Mouse (Mus musculus) kidney, postnatal 0 days (tissue): Measurements from ENCODE around the gene Hnrnpul1. TPM values are rescaled to one million over a fixed set of nuclear protein-coding genes. Genes with fewer than 3 reads are reported as not detected.

Experiments used
- ATAC-seq: fragments of 200-750 bp; cut with Nextera tagmentation; replicated peaks from 2 replicates; pipeline ENCODE4 v1.8.0; 2017; ENCODE audit warnings: low read depth, moderate number of reproducible peaks, moderate TSS enrichment, moderate library complexity; ENCODE audit not compliant: low FRiP score
- DNase-seq: peaks from one replicate; pipeline ENCODE4 v3.0.0-alpha.2; 2016; ENCODE audit warnings: low spot score
- H3K27ac ChIP-seq: fragments of 300-500 bp; sonication (generic); 2 replicates; pipeline ENCODE4 v1.5.1; 2014; ENCODE audit warnings: mild to moderate bottlenecking
- H3K27me3 ChIP-seq: fragments of 300-500 bp; sonication (generic); 2 replicates; pipeline ENCODE4 v1.6.1; 2014; ENCODE audit warnings: low read length, mixed read lengths; ENCODE audit not compliant: insufficient read depth
- H3K36me3 ChIP-seq: fragments of 300-500 bp; sonication (generic); 2 replicates; pipeline ENCODE4 v1.6.1; 2014; ENCODE audit warnings: low read length, mixed read lengths; ENCODE audit not compliant: insufficient read depth
- H3K4me1 ChIP-seq: fragments of 300-500 bp; sonication (generic); replicated peaks from 2 replicates; pipeline ENCODE4 v1.6.1; 2014; ENCODE audit warnings: antibody characterized with exemption, low read length, mixed read lengths; ENCODE audit not compliant: insufficient read depth
- H3K4me2 ChIP-seq: fragments of 300-500 bp; sonication (generic); 2 replicates; pipeline ENCODE4 v1.6.1; 2014; ENCODE audit warnings: mild to moderate bottlenecking, low read length, moderate library complexity, mixed read lengths
- H3K4me3 ChIP-seq: fragments of 300-500 bp; sonication (generic); replicated peaks from 2 replicates; pipeline ENCODE4 v1.5.1; 2014; ENCODE audit warnings: low read depth, low read length
- H3K9ac ChIP-seq: fragments of 300-500 bp; sonication (generic); 2 replicates; pipeline ENCODE4 v1.6.1; 2014; ENCODE audit warnings: low read depth, low read length
- H3K9me3 ChIP-seq: fragments of 300-500 bp; sonication (generic); replicated peaks from 2 replicates; pipeline ENCODE4 v1.6.1; 2016; ENCODE audit warnings: low read length, inconsistent platforms, mixed read lengths
- CTCF ChIP-seq: IDR thresholded peaks from 2 replicates; pipeline ENCODE4 v1.5.1; 2016; ENCODE audit warnings: antibody characterized with exemption, low read depth, mild to moderate bottlenecking, moderate library complexity
- WGBS: fragments of 180-500 bp; shearing (Covaris S2); extraction: QIAGEN DNeasy Blood & Tissue Kit; methylation state at CpG from one replicate; pipeline ENCODE4 v1.1.7; 2014; 5-methylcytosine and 5-hydroxymethylcytosine counted together
- polyA plus RNA-seq: library from polyadenylated mRNA; unstranded; fragments of >200 nt; fragmentation: Nextera tagmentation; extraction: Ambion mirVana; gene quantifications from 2 replicates; pipeline ENCODE4 v1.2.1, GENCODE M21; 2015

The Hnrnpul1 gene
- polyA plus RNA-seq, 1 experiment from 2014 or later = 56.0 TPM

- Histone ChIP-seq H3K9ac (no peak overlapping the region), H3K36me3 (no peaks in the 10 kb centered on the region), H3K4me3 (no peak overlapping the region), H3K27ac (no peak overlapping the region), H3K4me2 (0 out of 2 replicates have a peak overlapping the region, but pooled peaks have one; percentile 58), H3K27me3 (no peaks in the 10 kb centered on the region), H3K4me1 (no peaks in the 10 kb centered on the region), H3K9me3 (no peaks in the 10 kb centered on the region)
- WGBS = 25% methylated on average over 9 of the region's 9 CpGs
- ATAC-seq (no peak), DNase-seq (no peak)
- TF ChIP-seq CTCF = no peak
Observed at GRCm38 (mm10) chr7:25674297-25674696, 80.3 kb downstream of the Hnrnpul1 start.

- DNase-seq (no peak), ATAC-seq (no peak)
- no peaks in the 10 kb centered on the region for H3K4me1 ChIP-seq
- H3K4me3 ChIP-seq = no peak overlapping the region
- WGBS = 57% methylated on average over 4 of the region's 4 CpGs
- no peak overlapping the region for H3K4me2 ChIP-seq
- no peaks in the 10 kb centered on the region for H3K27me3 ChIP-seq
- H3K36me3 ChIP-seq = peaks cover 10% of the 10 kb centered on the region; the same call in 1 of the 2 replicates
- no peak overlapping the region for H3K9ac ChIP-seq
- H3K27ac ChIP-seq = no peak overlapping the region
- H3K9me3 ChIP-seq = no peaks in the 10 kb centered on the region
- 0 out of 2 replicates have a peak, but pooled peaks have one; percentile 12 for TF ChIP-seq CTCF
Observed at GRCm38 (mm10) chr7:25672442-25672841, 82.1 kb downstream of the Hnrnpul1 start.

GRCm38 (mm10) chr7:25671686-25672085 is 82.9 kb downstream of the Hnrnpul1 start:
- Histone ChIP-seq H3K4me1 (no peaks in the 10 kb centered on the region), H3K36me3 (peaks cover 11% of the 10 kb centered on the region; the same call in 1 of the 2 replicates), H3K4me3 (no peak overlapping the region), H3K27me3 (no peaks in the 10 kb centered on the region), H3K9me3 (no peaks in the 10 kb centered on the region), H3K9ac (no peak overlapping the region), H3K4me2 (no peak overlapping the region), H3K27ac (no peak overlapping the region)
- WGBS = 69% methylated on average over 2 of the region's 2 CpGs
- TF ChIP-seq CTCF = no peak
- DNase-seq = no peak
- ATAC-seq = no peak

Other genes starting within 250 kb of the Hnrnpul1 start
- gene Ceacam2, start 214.9 kb downstream of the Hnrnpul1 start, polyA plus RNA-seq = 0.07 TPM in 1 of 2 replicates, not detected in the other
- gene Erich4, start 138.9 kb downstream of the Hnrnpul1 start, polyA plus RNA-seq = 10.1 and 11.2 TPM in 2 replicates
- 68.6 and 68.9 TPM in 2 replicates for gene Dmac2, start 135.3 kb downstream of the Hnrnpul1 start, polyA plus RNA-seq
- 9.3 and 11.4 TPM in 2 replicates for gene B3gnt8, start 128.1 kb downstream of the Hnrnpul1 start, polyA plus RNA-seq
- gene Bckdha, start 95.8 kb downstream of the Hnrnpul1 start, polyA plus RNA-seq = 90.1 and 96.3 TPM in 2 replicates
- gene Exosc5, start 95.6 kb downstream of the Hnrnpul1 start, polyA plus RNA-seq = 76.8 and 78.6 TPM in 2 replicates
- 1.0 and 1.1 TPM in 2 replicates for gene Tmem91, start 79.6 kb downstream of the Hnrnpul1 start, polyA plus RNA-seq
- 31.4 and 32.3 TPM in 2 replicates for gene B9d2, start 74.0 kb downstream of the Hnrnpul1 start, polyA plus RNA-seq
- gene Tgfb1, start 67.8 kb downstream of the Hnrnpul1 start, polyA plus RNA-seq = 3.2 and 3.6 TPM in 2 replicates
- 18.8 and 19.4 TPM in 2 replicates for gene Ccdc97, start 35.7 kb downstream of the Hnrnpul1 start, polyA plus RNA-seq
- 95.7 and 110 TPM in 2 replicates for gene Axl, start 33.9 kb upstream of the Hnrnpul1 start, polyA plus RNA-seq
- 25.4 and 26.7 TPM in 2 replicates for gene Cyp2s1, start 62.2 kb upstream of the Hnrnpul1 start, polyA plus RNA-seq
- gene Cyp2b10, start 142.9 kb upstream of the Hnrnpul1 start, polyA plus RNA-seq = not detected in 2 replicates